Mouse (Mus musculus) embryonic facial prominence, embryonic 12.5 days (tissue): ENCODE results near the gene Rasa2. TPM values are rescaled to one million over a fixed set of nuclear protein-coding genes. Genes with fewer than 3 reads are reported as not detected.
A peak's percentile ranks its signal among the peaks of the same experiment; 100 is the strongest.
"Not testable (repeated sequence)": the region's sequence is repeated elsewhere in the genome, so short reads cannot be mapped to it uniquely, and the experiment has no call there.

Experiments used
- ATAC-seq: fragments of 200-750 bp; cut with Nextera tagmentation; 2 replicates; pipeline ENCODE4 v1.8.0; 2017; ENCODE audit not compliant: insufficient number of reproducible peaks, insufficient read depth, low FRiP score, low TSS enrichment
- H3K27ac ChIP-seq: fragments of 300-500 bp; sonication (generic); 2 replicates; pipeline ENCODE4 v1.5.1; 2016; ENCODE audit warnings: mild to moderate bottlenecking
- H3K27me3 ChIP-seq: fragments of 300-500 bp; sonication (generic); 2 replicates; pipeline ENCODE4 v1.6.1; 2016; ENCODE audit warnings: mild to moderate bottlenecking, moderate library complexity
- H3K36me3 ChIP-seq: fragments of 300-500 bp; sonication (generic); 2 replicates; pipeline ENCODE4 v1.6.1; 2016; ENCODE audit warnings: mild to moderate bottlenecking
- H3K4me1 ChIP-seq: fragments of 300-500 bp; sonication (generic); 2 replicates; pipeline ENCODE4 v1.6.1; 2016
- H3K4me2 ChIP-seq: fragments of 300-500 bp; sonication (generic); replicated peaks from 2 replicates; pipeline ENCODE4 v1.6.1; 2016; ENCODE audit warnings: mild to moderate bottlenecking, moderate library complexity
- H3K4me3 ChIP-seq: fragments of 300-500 bp; sonication (generic); 2 replicates; pipeline ENCODE4 v1.5.1; 2016; ENCODE audit warnings: mild to moderate bottlenecking
- H3K9ac ChIP-seq: fragments of 300-500 bp; sonication (generic); 2 replicates; pipeline ENCODE4 v1.6.1; 2016; ENCODE audit warnings: mild to moderate bottlenecking, moderate library complexity
- H3K9me3 ChIP-seq: fragments of 300-500 bp; sonication (generic); 2 replicates; pipeline ENCODE4 v1.6.1; 2016; ENCODE audit warnings: mild to moderate bottlenecking, moderate library complexity
- WGBS: fragments of 180-500 bp; shearing (Covaris S2); methylation state at CpG from one replicate; pipeline ENCODE4 v1.1.7; 2016; 5-methylcytosine and 5-hydroxymethylcytosine counted together
- polyA plus RNA-seq: library from polyadenylated mRNA; unstranded; fragments of >200 nt; fragmentation: Nextera tagmentation; extraction: Ambion mirVana; gene quantifications from 2 replicates; pipeline ENCODE4 v1.2.1, GENCODE M21; 2016

Rasa2 gene
- 22.0 and 23.9 TPM in 2 replicates for polyA plus RNA-seq

GRCm38 (mm10) chr9:96631389-96632072, at the start of gene Rasa2:
Rasa2 (minus strand) TSS chr9:96631617.
- ATAC-seq = peak; percentile 99
- Histone ChIP-seq H3K4me1 (peaks cover 11% of the 10 kb centered on the region; the same call in 1 of the 2 replicates), H3K9me3 (no peaks in the 10 kb centered on the region), H3K27ac (peak within 1 kb of the TSS; percentile 96), H3K36me3 (no peaks in the 10 kb centered on the region), H3K9ac (peak within 1 kb of the TSS; percentile 89), H3K27me3 (0 out of 2 replicates have a peak, but pooled peaks cover 3% of the 10 kb centered on the region), H3K4me3 (peak within 1 kb of the TSS; percentile 65), H3K4me2 (peak within 1 kb of the TSS; percentile 60)
- WGBS = 3% methylated on average over 42 of the region's 52 CpGs

- no peaks in the 10 kb centered on the region for H3K27me3 ChIP-seq
- ATAC-seq = no peak
- H3K4me1 ChIP-seq = no peaks in the 10 kb centered on the region
- no peak overlapping the region for H3K4me2 ChIP-seq
- no peaks in the 10 kb centered on the region for H3K9me3 ChIP-seq
- 80% methylated on average over 5 of the region's 5 CpGs for WGBS
- no peak overlapping the region for H3K4me3 ChIP-seq
- no peak overlapping the region for H3K9ac ChIP-seq
- H3K27ac ChIP-seq = no peak overlapping the region
- no peaks in the 10 kb centered on the region for H3K36me3 ChIP-seq
Observed at GRCm38 (mm10) chr9:96678611-96679010, 47.2 kb upstream of the Rasa2 start.

GRCm38 (mm10) chr9:96677711-96678110, 46.3 kb upstream of the Rasa2 start:
- not testable (repeated sequence) for H3K36me3 ChIP-seq, H3K9me3 ChIP-seq, H3K4me2 ChIP-seq, ATAC-seq, H3K4me3 ChIP-seq, H3K9ac ChIP-seq, H3K27me3 ChIP-seq, H3K27ac ChIP-seq, H3K4me1 ChIP-seq
- 80% methylated on average over 5 of the region's 5 CpGs for WGBS

GRCm38 (mm10) chr9:96676671-96677070, 45.3 kb upstream of the Rasa2 start:
- WGBS = 89% methylated on average over 10 of the region's 10 CpGs
- H3K4me3 ChIP-seq = no peak overlapping the region

DNA sequence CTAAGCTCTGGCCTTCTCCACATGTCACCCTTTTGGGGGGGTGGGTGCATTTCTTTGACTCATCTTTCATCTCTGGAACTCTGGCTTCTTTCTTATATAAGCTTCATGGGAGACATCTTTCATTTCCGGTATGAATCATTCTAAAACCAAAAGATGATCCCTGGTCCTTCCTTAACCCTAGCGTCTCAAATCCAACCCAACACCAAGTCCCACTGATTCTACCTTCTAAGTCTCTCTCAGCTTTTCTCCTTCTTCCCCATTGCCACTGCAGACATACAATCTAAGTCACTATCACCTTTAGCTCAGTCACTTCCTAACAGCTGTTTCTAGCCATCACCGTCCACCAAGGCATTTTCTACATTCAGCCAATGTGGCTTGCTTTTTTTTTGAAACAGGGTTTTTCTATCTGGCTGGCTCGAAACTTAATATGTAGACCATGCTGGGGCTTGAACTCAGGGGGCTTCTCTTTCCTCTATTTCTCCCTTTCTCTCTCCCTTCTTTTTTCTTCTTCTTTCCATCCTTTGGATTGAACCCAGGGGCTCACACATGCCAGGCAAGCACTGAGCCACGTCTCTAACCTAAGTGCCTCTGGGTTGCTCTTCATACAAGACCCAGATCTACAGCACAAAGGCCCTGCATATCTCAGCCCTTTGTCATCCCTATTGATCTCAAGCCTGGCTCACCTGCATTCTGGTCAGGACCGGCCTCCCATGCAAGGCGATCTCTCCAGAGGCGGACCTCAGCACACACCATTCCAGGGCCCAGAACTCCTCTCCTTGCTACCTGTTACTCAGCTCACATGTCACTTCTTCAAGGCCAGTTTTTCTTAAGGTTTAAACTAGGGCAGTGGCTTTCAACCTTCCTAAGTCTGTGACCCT, 44.6 kb upstream of the Rasa2 start:
- no peaks in the 10 kb centered on the region for H3K36me3 ChIP-seq
- H3K4me2 ChIP-seq = no peak overlapping the region
- WGBS = 76% methylated on average over 8 of the region's 8 CpGs
- no peak overlapping the region for H3K4me3 ChIP-seq
- no peak overlapping the region for H3K9ac ChIP-seq
- H3K27ac ChIP-seq = no peak overlapping the region
- no peak for ATAC-seq
- H3K4me1 ChIP-seq = no peaks in the 10 kb centered on the region
- no peaks in the 10 kb centered on the region for H3K9me3 ChIP-seq
- no peaks in the 10 kb centered on the region for H3K27me3 ChIP-seq

More at GRCm38 (mm10) chr9:96676671-96677070, 45.3 kb upstream of the Rasa2 start:
- no peak for ATAC-seq
- no peaks in the 10 kb centered on the region for H3K9me3 ChIP-seq
- H3K9ac ChIP-seq = no peak overlapping the region
- no peak overlapping the region for H3K4me2 ChIP-seq
- H3K4me1 ChIP-seq = no peaks in the 10 kb centered on the region
- H3K36me3 ChIP-seq = no peaks in the 10 kb centered on the region
- no peak overlapping the region for H3K27ac ChIP-seq
- no peaks in the 10 kb centered on the region for H3K27me3 ChIP-seq

- Histone ChIP-seq H3K9me3 (no peaks in the 10 kb centered on the region), H3K36me3 (no peaks in the 10 kb centered on the region), H3K4me3 (no peak overlapping the region), H3K4me2 (no peak overlapping the region), H3K9ac (no peak overlapping the region), H3K27me3 (no peaks in the 10 kb centered on the region), H3K4me1 (no peaks in the 10 kb centered on the region), H3K27ac (no peak overlapping the region)
- WGBS = 42% methylated on average over 5 of the region's 5 CpGs
- ATAC-seq = no peak
Observed at GRCm38 (mm10) chr9:96675071-96675762, 43.8 kb upstream of the Rasa2 start.

DNA sequence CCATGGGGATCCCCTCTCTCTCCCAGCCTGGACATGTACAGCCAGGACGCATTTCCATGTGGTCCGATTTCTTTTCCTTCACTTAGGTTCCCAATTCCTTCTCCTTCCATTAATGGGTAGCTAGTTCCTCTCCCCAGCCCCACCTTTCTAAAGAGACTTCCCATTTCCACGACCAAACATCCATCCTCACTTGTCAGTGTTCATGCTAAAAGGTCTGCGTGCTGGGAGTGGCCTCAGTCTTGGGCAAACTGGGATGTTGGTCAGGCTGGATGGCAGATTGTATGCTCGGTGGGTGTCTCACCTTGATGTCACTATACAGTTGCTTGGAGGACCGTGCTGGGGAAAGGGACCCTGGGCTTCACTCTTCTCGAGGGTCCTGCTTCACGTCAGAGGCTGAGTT, 42.9 kb upstream of the Rasa2 start:
- Histone ChIP-seq H3K4me3 (no peak overlapping the region), H3K4me1 (no peaks in the 10 kb centered on the region), H3K9ac (no peak overlapping the region), H3K36me3 (no peaks in the 10 kb centered on the region), H3K27ac (no peak overlapping the region), H3K27me3 (no peaks in the 10 kb centered on the region), H3K9me3 (no peaks in the 10 kb centered on the region), H3K4me2 (no peak overlapping the region)
- ATAC-seq = no peak
- 89% methylated on average over 8 of the region's 8 CpGs for WGBS

DNA sequence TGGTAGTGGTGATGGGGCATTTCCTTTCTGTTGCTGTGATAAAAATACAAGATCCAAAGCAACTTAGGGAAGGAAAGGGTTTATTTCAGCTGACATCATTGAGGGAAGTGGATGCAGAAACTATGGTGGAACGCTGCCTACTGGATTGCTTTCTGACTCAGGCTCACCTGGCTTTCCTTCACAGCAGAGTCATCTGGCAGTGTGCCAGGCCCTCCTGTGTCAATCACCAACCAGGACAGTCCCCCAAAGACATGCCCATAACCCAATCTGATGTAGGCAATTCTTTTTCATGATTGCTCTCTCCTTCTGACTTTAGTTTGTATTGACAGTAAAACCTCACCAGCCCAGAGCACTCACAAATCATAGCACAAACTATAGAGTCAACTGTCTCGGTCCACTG, 41.0 kb upstream of the Rasa2 start:
- no peak overlapping the region for H3K9ac ChIP-seq
- no peak overlapping the region for H3K4me3 ChIP-seq
- H3K4me2 ChIP-seq = no peak overlapping the region
- H3K4me1 ChIP-seq = no peaks in the 10 kb centered on the region
- H3K9me3 ChIP-seq = no peaks in the 10 kb centered on the region
- no peak for ATAC-seq
- H3K27ac ChIP-seq = no peak overlapping the region
- H3K36me3 ChIP-seq = no peaks in the 10 kb centered on the region
- H3K27me3 ChIP-seq = no peaks in the 10 kb centered on the region
- WGBS = 86% methylated on average over 2 of the region's 2 CpGs

GRCm38 (mm10) chr9:96671249-96671648, 39.8 kb upstream of the Rasa2 start:
- no peaks in the 10 kb centered on the region for H3K27me3 ChIP-seq
- H3K4me3 ChIP-seq = no peak overlapping the region
- no peaks in the 10 kb centered on the region for H3K36me3 ChIP-seq
- H3K27ac ChIP-seq = no peak overlapping the region
- ATAC-seq = no peak
- no peaks in the 10 kb centered on the region for H3K9me3 ChIP-seq
- H3K4me2 ChIP-seq = no peak overlapping the region
- H3K9ac ChIP-seq = no peak overlapping the region
- WGBS = 91% methylated on average over 12 of the region's 12 CpGs
- H3K4me1 ChIP-seq = no peaks in the 10 kb centered on the region

GRCm38 (mm10) chr9:96669877-96670276, 38.5 kb upstream of the Rasa2 start:
- no peaks in the 10 kb centered on the region for H3K4me1 ChIP-seq
- no peaks in the 10 kb centered on the region for H3K9me3 ChIP-seq
- peak overlapping the region; percentile 79 for H3K27ac ChIP-seq
- H3K9ac ChIP-seq = no peak overlapping the region
- no peaks in the 10 kb centered on the region for H3K36me3 ChIP-seq
- peak; percentile 99 for ATAC-seq
- no peaks in the 10 kb centered on the region for H3K27me3 ChIP-seq
- WGBS = 3% methylated on average over 15 of the region's 15 CpGs
- H3K4me3 ChIP-seq = peak overlapping the region; percentile 36
- H3K4me2 ChIP-seq = peak overlapping the region; percentile 61

DNA sequence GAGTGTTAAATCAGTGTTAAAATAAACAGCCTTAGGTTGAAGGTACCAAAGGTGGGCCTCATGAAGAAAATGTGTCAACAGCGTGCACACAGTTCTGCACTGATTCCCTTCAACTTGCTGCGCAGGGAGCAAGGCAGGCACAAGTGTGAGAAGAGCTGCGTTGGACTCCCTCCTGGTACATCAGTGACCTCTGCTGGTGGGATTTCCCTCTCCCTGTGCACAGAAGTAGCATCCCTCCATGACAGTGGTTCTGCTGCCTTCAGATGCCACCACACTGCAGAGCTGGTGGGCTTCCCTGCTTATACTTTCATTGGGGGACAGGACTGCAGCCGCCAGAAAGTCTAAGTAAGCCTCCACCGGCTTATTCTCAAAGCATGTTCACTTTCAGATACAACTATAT, 37.2 kb upstream of the Rasa2 start:
- ATAC-seq = no peak
- no peak overlapping the region for H3K9ac ChIP-seq
- 45% methylated on average over 5 of the region's 5 CpGs for WGBS

More for the DNA sequence above, 37.2 kb upstream of the Rasa2 start:
- Histone ChIP-seq H3K9me3 (no peaks in the 10 kb centered on the region), H3K27ac (no peak overlapping the region), H3K4me1 (no peaks in the 10 kb centered on the region), H3K4me3 (no peak overlapping the region), H3K36me3 (no peaks in the 10 kb centered on the region), H3K27me3 (no peaks in the 10 kb centered on the region), H3K4me2 (no peak overlapping the region)
